Mouse (Mus musculus) cerebellum, adult 2 months (tissue): ENCODE results near the gene Rps3.

Experiments
- CTCF ChIP-seq: fragments of 200-500 bp; IDR thresholded peaks from 2 replicates; pipeline ENCODE4 v1.5.1; 2011; ENCODE audit warnings: low read depth, mild to moderate bottlenecking, control low read depth, low read length, moderate library complexity, borderline replicate concordance; ENCODE audit not compliant: insufficient read depth
- POLR2A ChIP-seq: fragments of 200-500 bp; IDR thresholded peaks from 2 replicates; pipeline ENCODE4 v1.6.1; 2011; ENCODE audit warnings: low read length, control low read depth, borderline replicate concordance; ENCODE audit not compliant: insufficient read depth

DNA sequence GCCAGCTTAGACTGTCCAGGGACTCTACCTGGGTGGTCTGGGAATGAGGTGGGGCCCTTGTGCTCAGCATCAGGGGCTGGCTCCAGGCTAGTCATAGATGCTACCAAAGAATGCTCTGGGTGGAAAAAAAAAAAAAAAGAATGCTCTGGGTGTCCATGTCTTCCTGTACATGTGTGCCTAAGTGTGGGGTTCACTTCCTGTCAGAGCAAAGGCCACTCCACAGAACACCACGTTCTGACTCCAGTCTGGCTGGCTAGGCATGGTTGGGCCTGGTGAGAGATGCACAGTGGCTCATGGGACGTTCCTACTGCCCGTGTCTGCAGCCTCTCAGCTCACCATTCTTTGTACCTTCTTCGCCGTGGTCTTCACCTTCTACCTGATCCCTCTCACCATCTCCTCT is 34.9 kb downstream of the Rps3 start:
- TF ChIP-seq POLR2A (no peak), CTCF (no peak)
